Mouse (Mus musculus) urinary bladder, postnatal 25 days (tissue): Measurements from ENCODE around the gene Ptcra.
A peak's percentile ranks its signal among the peaks of the same experiment; 100 is the strongest.
"Not testable (repeated sequence)": the region's sequence is repeated elsewhere in the genome, so short reads cannot be mapped to it uniquely, and the experiment has no call there.

ENCODE experiments used
- DNase-seq: peaks from one replicate; pipeline ENCODE4 v3.0.0; 2022; ENCODE audit warnings: low spot score

The Ptcra gene

DNA sequence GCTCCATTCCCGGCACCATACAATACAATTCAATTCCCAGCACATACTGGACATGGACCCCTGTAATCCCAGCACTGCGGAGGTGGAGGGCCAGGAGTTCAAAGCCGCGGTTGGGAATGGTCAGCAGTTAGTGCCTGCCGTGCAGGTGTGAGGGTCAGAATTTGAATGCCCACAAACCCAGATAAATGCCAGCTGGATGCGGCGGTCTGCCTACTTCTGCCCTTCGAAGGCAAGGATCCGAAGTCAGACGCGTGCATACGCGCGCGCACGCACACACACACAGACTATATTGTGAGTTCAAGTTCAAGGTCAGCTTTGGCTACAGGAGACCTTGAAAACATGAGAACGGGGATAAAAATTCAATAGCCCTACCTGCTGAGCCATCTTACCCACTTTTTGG lies 8.1 kb upstream of the Ptcra start:
- no peak for DNase-seq

DNA sequence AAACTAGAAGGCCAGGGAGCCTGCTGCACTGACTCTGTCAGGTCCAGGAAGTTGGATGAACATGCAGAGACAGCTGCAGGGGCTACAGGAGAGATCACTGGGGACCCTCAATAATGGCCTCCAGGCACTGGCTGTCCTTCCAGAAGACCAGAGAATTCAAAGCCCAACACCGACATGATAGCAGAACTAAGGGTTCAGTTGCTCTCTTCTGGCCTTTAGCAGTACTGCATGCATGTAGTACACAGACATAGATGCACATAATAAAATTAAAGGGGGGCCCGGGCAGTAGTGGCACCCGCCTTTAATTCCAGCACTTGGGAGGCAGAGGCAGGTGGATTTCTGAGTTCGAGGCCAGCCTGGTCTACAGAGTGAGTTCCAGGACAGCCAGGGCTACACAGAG lies 7.5 kb upstream of the Ptcra start:
- DNase-seq, result no peak

DNA sequence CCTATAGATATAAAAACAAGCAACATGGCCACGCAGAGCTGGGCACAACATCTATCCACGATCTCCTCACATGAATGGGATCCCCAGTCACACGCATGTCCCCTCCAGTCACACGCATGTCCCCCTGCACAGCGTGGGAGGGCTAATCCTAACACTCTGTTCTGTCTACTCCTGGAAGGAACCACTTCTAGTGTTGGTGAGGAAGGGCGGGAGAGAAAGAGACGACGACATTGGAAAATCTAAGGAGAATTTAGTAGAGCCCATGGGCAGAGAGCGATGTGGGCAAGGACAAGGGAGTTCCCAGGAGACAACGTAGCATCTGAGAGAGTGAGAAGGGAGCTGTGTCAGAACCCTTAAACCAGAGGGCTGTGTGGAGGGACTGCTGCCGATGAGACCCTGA lies 7.0 kb upstream of the Ptcra start:
- DNase-seq, result no peak

DNA sequence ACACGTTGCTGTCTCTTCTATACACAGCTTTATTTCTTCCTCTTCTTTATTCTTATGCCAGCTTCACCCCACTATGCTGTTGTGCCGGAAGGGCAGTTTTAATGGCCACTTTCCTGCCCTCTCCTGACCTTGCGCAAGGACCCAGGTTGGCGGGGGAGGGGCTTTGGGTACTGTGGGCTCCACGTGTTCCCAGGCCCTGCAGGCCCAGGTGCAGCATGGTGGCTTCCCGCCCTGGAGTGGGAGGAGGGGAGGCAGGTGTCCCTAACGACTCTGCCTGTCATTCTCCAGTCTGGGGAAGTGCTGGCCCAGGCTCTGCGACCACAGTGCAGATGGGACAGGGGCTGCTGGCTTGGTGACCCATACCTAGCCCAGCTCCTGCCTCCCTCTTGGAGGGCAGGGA lies 4.4 kb upstream of the Ptcra start:
- DNase-seq, result no peak

DNA sequence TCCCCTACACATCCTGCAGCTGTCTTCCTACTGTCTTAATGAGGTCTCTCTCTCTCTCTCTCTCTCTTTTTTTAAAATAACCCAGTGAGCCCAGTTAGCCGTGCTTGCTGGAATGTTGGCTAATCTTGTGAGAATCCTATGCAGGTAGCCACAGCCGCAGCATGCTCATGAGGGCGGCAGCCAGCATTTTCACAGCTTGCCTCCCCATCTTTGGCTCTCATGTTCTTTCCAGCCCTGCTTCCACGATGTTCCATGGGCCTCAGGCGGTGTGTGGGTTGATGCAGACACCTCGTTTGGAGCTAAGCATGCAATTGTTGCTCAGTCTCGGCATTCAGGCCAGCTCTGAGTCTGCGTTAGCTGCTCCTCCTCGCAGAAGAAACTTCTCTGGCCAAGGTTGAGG lies 1.4 kb upstream of the Ptcra start:
- not testable (repeated sequence) for DNase-seq

DNA sequence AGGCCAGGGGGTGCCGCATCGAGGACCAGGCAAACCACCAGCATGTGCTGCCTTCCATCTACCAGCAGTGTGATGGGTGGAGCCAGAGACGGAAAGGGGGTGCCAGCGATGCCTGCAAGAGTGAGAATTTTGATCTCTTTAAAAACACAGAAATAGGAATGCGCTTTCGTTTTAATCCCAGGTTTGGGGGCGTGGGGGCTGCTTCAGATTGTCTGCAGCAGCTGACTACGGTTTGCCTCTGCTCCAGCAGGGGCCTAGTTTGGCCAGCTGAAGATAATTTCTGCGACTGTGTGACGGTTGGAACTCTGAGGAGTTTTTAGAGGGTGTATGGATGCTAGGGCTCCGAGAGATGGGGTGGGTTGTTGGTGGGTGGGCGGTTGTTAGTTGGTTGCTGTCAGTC lies 4.8 kb downstream of the Ptcra start:
- DNase-seq, result no peak

DNA sequence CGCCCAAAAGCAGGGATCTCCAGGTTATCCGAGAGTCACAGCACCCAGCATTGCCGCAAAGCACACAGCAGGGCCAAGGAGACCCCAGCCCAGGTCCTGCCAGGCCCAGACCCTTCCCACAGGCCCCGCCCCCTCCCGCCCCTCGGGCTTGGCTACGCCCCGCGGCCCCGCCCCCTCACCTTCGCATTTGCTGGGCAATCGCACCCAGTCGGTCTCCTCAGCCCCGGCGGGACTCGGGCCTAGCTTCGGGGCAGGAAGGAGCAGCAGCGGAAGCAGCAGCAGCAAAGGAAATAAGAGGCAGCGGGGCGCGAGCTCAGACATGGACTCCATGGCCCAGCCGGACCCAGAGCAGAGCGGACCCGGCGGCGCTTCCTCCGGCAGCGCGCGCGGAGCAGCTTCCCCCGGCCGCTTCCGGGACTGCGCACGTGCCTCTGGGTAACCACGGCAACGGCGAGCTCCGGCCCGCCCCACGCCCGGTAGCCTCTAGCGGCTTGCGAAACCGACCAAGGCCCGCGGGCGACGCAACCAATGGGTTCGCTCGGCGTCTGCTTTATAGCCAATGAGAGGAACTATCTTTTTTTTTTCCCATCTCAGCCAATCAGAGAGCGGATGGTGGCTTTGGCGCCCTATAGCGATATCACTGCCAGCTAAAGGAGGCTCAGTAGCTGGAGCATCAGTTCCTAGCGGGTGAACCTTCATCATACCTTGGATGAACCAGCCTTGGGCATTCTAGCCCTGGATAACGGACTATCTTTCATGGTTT lies 11.5 kb downstream of the Ptcra start, which contains the start of gene Cnpy3:
Gene Cnpy3, minus strand, starts transcription at position 421 of the 763 bp plus-strand sequence.
- peak; percentile 95 for DNase-seq

DNA sequence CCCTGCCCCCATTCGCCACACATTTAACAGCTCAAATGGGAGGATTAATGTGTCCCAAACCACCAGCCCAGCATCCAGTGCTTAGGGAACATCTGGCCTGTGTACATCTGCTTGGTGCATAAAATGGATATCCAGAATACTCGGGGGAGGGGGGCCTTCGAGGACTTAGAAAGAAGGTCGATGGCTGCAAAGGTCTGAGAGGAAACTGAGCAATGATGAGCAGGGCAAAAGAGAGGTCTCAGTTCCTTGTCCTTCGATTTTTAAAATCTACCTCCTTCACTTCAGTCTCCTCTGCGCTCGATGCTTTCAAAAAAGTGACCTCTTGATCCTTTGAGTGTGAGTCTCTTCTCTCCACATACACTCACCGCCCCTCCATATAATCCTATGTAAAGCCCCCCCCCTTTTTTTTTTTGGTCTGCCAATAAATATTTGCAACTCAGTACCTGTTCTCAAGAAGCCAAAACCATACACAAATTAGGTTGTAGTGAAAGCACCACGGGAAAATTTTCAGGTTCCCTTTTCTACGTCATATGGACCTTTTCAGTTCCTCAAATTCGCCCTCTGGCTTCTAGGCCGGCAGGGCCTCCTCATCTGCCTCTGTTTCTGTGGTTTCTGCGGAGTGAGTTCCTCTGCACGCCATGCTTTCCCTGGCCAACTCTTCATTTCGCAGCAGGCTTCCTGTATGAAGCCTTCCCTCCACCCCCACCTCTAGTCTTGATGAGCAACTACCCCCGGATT lies 12.3 kb downstream of the Ptcra start:
- no peak for DNase-seq

DNA sequence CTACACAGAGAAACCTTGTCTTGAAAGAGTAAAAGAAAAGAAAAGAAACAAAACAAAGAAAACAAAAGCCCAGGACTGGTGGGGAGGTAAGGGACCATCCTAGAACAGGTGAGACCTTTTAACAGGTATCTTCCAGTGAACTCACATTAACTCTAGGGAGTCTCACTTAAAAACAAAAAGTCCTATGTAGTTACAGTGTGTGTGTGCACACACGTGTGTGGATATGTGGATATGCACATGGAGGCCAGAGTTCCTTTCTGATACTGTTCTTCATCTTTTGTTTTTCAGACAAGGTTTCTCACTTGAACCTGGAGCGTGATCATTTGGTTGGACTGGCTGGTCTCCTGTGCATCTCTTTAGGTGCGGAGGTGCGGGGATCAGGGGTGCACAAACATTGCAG lies 12.9 kb downstream of the Ptcra start:
- DNase-seq, result no peak

DNA sequence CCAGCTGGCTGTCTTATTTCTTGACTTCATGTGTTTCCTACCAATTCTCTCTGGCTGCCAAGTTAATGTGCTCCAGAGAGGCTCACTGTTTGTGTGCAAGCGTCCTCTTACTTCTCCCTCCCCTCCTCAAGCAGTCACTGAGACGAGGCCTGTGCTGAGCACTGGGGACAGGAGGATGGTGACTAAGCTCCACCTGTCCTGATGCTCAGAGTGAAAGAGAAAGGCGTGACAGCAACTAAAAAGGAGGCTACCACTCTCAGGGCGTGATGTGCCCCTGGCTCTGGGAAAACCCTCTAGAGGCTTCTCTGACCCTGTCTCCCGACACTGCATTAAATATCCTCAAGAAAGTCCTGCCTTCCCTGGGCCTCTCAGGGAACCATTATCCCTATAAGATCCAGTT lies 14.2 kb downstream of the Ptcra start:
- DNase-seq, result no peak

DNA sequence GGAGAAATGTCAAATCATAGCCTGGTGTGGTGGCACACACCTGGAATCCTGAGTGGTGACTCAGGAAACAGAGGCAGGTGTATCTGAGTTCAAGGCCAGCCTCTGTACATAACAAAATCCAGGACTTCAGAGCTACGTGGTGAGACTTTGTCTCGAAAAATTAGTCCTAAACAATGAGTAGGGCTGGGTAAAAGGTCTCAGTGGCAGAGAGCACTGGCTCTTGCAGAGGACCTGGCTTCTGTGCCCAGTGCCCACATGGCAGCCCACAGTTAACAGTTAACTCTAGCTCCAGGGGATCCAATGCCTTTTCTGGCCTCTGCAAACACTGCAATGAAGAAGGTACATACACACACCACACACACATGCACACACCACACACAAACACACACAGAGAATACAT lies 15.7 kb downstream of the Ptcra start:
- DNase-seq, result no peak

DNA sequence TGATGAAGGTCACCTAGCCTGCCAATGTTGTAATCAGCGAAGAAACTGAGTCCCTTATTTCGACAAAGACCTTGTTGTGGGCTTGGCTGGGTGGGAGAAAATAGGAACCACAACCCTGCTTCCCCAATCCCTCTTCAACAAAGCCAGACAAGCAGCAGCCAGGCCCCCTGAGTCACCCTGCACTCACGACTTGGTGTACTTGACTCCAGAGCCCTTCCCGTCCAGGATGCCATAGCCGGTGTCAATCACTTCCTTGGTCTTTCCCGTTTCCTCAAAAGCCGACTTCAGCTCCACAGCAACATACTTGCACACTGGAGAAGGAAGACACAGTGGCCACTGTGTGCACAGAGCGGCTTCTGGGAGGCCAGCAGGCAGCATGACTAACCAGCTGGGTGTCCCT lies 16.3 kb downstream of the Ptcra start:
- DNase-seq, result no peak

DNA sequence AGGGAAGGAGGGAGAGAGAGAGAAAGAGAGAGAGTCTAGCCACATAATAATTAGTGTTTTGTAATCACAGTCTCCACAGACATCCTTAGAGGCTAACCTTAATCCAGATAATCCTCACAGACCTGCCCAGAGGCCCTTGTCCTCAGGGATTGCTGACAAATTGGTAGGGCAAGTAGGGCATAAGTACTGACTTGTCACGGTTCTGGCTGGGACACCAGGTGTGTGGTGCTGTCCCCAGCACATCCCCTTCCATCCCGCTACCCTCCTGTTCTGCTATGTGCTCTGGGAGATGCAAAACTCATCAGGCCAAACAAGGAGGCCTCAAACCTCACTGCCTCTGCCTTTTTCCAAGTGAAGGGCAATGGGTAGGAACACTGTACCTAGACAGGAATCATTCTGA lies 18.0 kb downstream of the Ptcra start:
- no peak for DNase-seq

DNA sequence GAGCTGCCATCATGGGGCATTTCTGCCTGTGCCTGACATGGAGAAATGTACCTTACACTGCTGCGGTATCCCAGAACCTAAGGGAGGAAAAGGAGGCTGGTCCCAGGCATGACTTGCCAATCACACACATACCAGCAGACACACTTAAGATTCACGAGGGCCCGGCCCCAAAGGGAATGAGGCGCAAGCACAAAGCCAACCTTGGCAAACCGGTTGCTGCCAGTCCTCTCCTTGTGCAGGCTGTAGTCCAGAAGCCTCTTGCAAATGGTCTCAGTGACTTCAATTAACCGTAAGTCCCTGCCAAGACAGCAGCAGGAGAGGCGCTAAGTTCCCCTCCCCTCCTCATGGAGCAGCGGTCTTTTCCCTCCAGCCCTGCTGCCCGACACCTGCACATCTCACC lies 20.5 kb downstream of the Ptcra start:
- DNase-seq, result no peak

DNA sequence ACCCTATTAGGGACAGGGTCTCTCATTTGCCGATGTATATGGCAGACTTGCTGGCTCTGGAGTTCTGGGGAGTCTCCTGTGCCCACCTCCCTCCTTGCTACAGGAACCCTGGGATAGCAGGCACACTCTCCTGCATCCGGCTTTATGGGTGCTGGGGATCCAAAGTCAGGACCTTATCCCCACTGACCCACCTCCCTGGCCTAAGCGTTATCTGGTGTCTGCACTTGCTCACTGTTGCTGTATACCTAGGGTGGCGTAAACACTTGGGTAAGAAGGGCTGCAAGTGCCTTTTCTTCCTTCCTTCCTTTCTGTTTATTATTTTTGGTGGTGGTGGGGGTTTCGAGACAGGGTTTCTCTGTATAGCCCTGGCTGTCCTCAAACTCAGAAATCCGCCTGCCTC lies 22.2 kb downstream of the Ptcra start:
- DNase-seq, result no peak

DNA sequence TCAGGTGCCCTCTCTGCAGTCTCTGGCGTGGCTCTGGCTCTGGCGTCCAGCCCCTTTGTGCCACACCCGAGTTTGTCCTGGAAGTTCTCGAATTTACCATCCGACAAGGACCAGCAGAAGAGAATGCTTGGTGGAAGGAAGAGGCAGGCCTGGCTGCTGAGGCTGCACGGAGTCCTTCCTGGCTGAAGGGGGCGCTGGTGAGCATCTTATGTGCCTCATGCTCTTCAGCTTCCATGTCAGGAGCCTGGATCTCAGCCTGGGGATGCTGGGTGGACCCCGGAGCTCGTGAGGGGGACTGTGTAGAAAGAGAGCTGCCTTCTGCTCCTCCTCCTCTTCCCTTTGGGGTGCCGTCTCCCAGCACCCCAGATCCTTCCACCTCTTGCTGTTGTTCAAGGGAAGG lies 27.4 kb downstream of the Ptcra start:
- no peak for DNase-seq

DNA sequence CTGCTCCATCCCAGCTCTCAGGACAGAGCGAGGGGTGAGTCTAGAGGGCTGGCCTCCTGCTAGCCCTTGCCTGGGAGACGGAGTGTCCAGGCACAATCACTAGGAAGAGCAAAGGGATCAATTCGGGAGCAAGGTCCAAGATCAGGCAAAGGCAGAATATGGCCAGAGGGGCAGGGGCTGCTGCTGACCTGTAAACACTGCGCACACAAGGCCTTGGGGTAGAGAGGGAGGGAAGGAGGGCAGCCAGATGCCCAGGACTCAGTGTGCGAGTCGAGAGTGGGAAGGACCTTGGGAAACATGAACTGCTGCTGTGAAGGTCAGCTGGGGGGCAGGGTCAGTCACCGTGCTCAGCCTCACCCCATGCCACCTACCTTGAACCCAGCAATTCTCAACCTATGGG lies 28.2 kb downstream of the Ptcra start:
- no peak for DNase-seq

DNA sequence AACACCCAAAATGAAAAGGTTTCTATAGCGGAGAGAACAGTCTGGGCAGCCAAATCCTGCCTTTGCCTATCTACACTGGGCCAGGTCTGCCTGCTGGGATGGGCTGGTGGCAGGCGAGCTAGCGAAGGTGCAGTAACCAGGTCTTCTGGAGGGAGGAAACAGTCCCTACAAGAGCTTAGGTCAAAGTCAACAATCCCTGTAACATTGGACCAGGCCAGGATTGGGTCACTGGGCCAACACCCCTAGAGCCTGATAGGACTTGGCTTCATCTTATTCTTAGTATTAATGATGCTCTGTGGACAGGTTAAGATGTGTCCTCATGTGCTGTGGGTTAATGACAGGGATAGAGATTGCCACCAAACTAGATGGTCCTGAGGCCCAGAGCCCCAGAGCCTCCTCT lies 29.5 kb downstream of the Ptcra start:
- DNase-seq, result no peak

DNA sequence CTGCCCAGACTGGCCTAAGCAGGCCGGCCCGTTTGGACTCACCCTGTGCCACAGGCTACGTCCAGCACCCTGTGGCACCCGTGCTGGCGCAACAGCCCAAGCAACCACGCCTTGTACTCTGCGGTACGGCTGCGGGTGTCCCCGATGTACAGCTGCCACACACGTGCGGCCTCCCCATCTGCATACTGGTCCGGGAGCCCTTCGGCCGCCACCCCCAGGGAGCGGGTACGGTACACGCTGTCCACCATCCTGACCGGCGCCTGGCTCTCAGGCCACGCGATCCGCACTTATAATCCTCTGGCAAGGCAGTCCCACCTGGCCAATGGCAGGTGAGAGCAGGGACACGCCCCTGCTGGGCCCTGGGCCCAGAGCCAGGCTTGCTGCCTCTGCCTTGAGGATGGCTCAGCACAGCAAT lies 34.6 kb downstream of the Ptcra start, which contains the start of gene Gnmt:
Gene Gnmt, minus strand, starts transcription at position 265 of the 415 bp plus-strand sequence.
- peak; percentile 21 for DNase-seq

DNA sequence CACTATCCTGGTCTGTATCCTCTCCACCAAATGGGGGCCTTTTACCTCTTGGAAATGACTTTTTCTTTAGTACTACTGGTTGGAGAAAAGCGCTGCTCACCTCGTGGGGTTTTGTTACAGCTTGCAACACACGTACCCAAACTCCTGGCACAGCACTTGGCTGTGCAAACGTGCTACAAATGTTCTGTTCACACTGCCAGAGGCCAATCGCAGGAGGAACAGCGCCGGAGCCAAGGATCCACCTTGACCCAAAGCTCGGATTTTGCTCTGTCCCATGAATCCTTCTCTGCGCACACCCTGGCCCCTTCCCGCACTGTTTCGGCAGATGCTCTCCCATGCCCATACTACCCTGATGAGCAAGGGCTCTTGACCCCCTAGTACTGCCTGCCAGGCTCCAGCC lies 35.0 kb downstream of the Ptcra start:
- DNase-seq, result no peak

DNA sequence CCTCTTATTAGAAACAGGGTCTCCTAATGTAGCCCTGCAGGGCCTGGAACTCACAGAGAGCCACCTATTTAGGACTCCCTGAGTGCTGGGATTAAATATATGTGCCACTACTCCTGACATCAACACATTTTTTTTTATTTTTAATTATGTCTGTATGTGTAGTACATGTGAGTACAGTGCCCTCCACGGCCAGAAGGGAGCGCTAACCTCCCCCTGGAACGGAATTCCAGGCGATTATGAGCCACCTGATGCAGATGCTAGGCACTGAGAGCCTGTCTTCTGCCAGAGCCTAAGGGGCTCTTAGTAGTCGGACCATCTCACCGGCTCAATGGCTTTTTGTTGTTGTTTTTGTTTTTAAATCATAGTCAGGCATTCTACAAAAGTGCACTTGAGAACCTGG lies 35.5 kb downstream of the Ptcra start:
- DNase-seq, result no peak

DNA sequence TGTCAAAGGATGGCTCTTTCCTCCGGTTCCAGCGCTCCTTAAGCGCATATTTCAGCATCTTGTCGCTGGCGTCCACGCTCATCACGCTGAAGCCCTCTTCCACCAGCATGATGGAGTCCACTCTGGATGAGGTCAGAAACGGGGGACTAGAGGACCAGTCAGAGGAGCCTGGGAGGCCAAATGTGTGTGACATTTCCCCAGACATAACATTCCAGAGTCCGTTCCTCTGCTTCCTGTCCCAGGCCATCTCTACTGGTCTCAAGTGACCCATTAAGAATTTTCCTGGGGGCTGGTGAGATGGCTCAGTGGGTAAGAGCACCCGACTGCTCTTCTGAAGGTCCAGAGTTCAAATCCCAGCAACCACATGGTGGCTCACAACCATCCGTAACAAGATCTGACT lies 36.2 kb downstream of the Ptcra start:
- no peak for DNase-seq

DNA sequence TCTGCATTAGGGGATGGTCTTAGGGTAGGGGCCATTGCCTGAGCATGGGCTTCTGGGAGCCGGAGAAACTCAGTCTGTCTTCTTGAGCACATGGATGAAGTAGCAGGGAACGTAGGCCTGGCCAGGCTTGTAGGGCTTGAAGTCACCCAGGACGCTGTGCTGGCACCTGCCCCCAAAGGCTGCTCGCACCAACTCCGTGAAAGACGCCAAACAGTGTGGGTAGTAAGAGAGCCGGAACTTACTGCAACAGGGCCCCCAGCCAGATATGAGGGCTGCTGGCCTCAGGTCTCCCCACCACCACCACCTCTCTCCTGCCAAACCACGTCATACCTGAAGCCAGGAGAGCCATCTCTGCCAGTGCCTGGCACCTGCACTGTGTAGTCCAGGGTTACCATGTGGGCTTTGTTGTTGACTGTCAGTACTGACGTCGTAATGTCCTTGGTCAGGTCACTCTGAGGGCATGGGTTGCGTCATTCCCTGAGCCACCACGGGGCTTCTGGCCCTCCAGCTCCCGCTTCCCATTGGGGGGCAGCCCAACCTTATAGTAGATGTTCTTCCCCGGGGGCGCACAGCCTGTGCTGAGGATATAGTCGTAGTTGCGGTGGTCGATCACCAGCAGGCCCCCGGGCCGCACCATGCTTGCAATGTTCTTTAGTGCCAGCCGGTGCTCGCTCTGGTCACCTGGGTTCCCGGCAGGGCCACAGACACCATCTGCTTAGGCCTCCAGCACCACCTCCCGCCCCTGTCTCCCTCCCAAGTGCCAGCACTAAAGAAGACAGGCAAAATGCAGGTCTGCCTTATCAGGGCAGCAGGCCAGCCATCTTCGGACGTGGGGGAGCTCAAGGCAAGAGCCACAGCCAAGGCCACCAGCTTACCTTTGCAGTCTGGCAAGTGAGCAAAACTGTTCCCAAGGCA lies 37.5 kb downstream of the Ptcra start:
- DNase-seq, result no peak
